8 mouse cellular contexts compared by ENCODE assay signal in genomic region chr6:4414166-4414565, GRCm38 (mm10).
A peak's percentile ranks its signal among the peaks of the same experiment; 100 is the strongest.
DNase-seq lines count a peak whose midpoint lies in the region; ATAC-seq and TF ChIP-seq lines count a peak whose summit lies in the region.
"Had no signal": no experiment of that assay in that cellular context is flagged by ENCODE, and none has a peak within 500 bp of the region (broad histone marks: within the 10 kb centered on the region; RNA-seq: fewer than 3 reads in every experiment).

No protein-coding gene starts in this region.

- H3K27ac ChIP-seq in left cerebral cortex, adult 2 months: no peak overlapping the region
- no peak overlapping the region for H3K27ac ChIP-seq in lung, embryonic 14.5 days (ENCODE audit: low read depth)
- H3K27ac ChIP-seq: heart, embryonic 13.5 days had no signal

- TF ChIP-seq POLR2A in brain, embryonic 14.5 days (IDR thresholded peaks at IDR 0.05; ENCODE audit: borderline replicate concordance, extremely low read depth, insufficient read depth, insufficient read length, poor library complexity, severe bottlenecking): no peak

- no peaks in the 10 kb centered on the region for H3K36me3 ChIP-seq in lung, embryonic 14.5 days (ENCODE audit: insufficient read depth)
- H3K36me3 ChIP-seq: heart, embryonic 13.5 days had no signal

- H3K27me3 ChIP-seq in lung, embryonic 14.5 days (ENCODE audit: insufficient read depth, low read length): no peaks in the 10 kb centered on the region
- H3K27me3 ChIP-seq: heart, embryonic 13.5 days had no signal

- H3K4me2 ChIP-seq in lung, embryonic 14.5 days: no peak overlapping the region
- H3K4me2 ChIP-seq: heart, embryonic 13.5 days had no signal

- WGBS in lung, embryonic 14.5 days: 45% methylated on average over 6 of the region's 6 CpGs

- intact Hi-C loops in left cerebral cortex, adult 2 months (cut with DNase I): loop anchor here (2.0 to 5.0 kb wide), 3 partner anchors 131 to 968 kb away; partner anchors contain the start of gene Asb4

- no peak for DNase-seq in left cerebral cortex, adult 2 months (ENCODE audit: extremely low spot score in 1 of 2, low spot score in 2 of 2)
- no peak for DNase-seq in left cerebral cortex, adult 11 months (ENCODE audit: low spot score)
- DNase-seq in MEL-GATA-1-ER (ENCODE audit: extremely low read depth, low read depth): peak; percentile 51
- DNase-seq in brain, embryonic 14.5 days (ENCODE audit: low read depth): peak; percentile 61
- DNase-seq in lung, embryonic 14.5 days: peak; percentile 82
- DNase-seq in thymus, postnatal 0 days (ENCODE audit: low spot score): peak; percentile 26

- peak; percentile 76 for ATAC-seq in granulocyte monocyte progenitor cell, adult 5-6 weeks (replicated peaks; ENCODE audit: poor library complexity, severe bottlenecking)
- ATAC-seq in lung, embryonic 14.5 days (ENCODE audit: insufficient read depth): no peak

- no peaks in the 10 kb centered on the region for H3K9me3 ChIP-seq in lung, embryonic 14.5 days (ENCODE audit: low read depth, low read length)
- H3K9me3 ChIP-seq: heart, embryonic 13.5 days had no signal

- H3K9ac ChIP-seq in lung, embryonic 14.5 days: no peak overlapping the region
- H3K9ac ChIP-seq: heart, embryonic 13.5 days had no signal

- TF ChIP-seq CTCF in left cerebral cortex, adult 2 months (IDR thresholded peaks at IDR 0.05): peak; percentile 68
- TF ChIP-seq CTCF in brain, embryonic 14.5 days (IDR thresholded peaks at IDR 0.05; ENCODE audit: borderline replicate concordance, extremely low read depth, insufficient read depth, insufficient read length): peak; percentile 47; the same call in 1 of the 2 replicates
- peak; percentile 74 for TF ChIP-seq CTCF in lung, embryonic 14.5 days (IDR thresholded peaks at IDR 0.05; ENCODE audit: low read depth)

- no peak overlapping the region for H3K4me3 ChIP-seq in left cerebral cortex, adult 2 months
- no peak overlapping the region for H3K4me3 ChIP-seq in lung, embryonic 14.5 days (ENCODE audit: low read depth, low read length)
- H3K4me3 ChIP-seq: heart, embryonic 13.5 days had no signal

- H3K4me1 ChIP-seq in lung, embryonic 14.5 days (ENCODE audit: insufficient read depth): 0 out of 2 replicates have a peak, but pooled peaks cover 7% of the 10 kb centered on the region

Comparison
In these comparisons a context has a peak if more than half of its experiments do, and no peak if none do; other contexts are left out.
1. DNase-seq: peak in MEL-GATA-1-ER (single experiment), brain, embryonic 14.5 days (single experiment), lung, embryonic 14.5 days (single experiment) and thymus, postnatal 0 days (single experiment); none in left cerebral cortex, adult 2 months (0 of 2) and left cerebral cortex, adult 11 months (single experiment).
2. Peak in every context shown above with its lines, with median percentiles within 50 percentile points of each other: CTCF ChIP-seq.